Mouse (Mus musculus): ENCODE measurements at regions not wholly inside any gene's neighbourhood (a gene's known extent, or its start where the extent isn't known, plus 50 kb on each side); places are given as distances from the start of the nearest gene placed in this dataset.

DNA sequence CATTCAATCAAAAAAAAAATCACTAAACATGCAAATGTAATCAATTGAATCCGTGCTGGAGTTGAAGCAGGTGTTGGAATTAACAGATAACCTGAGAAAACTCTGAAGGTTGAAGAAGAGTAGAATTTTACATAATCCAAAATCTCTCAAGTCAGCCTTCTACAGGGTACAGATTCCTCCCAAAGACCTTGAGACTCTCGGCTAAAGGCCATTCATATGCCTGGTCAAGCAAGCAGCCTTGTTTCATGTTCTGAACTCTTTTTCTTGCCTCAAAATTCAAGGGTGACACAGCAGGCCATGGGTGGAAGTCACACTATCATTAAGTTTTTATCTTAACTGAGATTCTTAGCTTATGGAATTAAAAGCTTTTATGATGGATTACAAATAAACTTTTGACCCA, 994.4 kb upstream of the Lrrtm3 start:
- WGBS = 68% methylated on average over 2 of the region's 2 CpGs
- TF ChIP-seq CTCF (IDR thresholded peaks at IDR 0.05; ENCODE audit: low read depth) = no peak
- Histone ChIP-seq H3K4me3 (ENCODE audit: low read depth, low read length) (no peak overlapping the region), H3K9me3 (ENCODE audit: low read length) (no peaks in the 10 kb centered on the region), H3K9ac (no peak overlapping the region), H3K27me3 (ENCODE audit: insufficient read depth, low read length) (no peaks in the 10 kb centered on the region), H3K27ac (ENCODE audit: low read depth, low read length) (no peak overlapping the region), H3K36me3 (ENCODE audit: insufficient read depth) (no peaks in the 10 kb centered on the region), H3K4me1 (ENCODE audit: insufficient read depth) (no peaks in the 10 kb centered on the region), H3K4me2 (ENCODE audit: low read depth) (no peak overlapping the region)
- DNase-seq (no peak), ATAC-seq (no peak)

DNA sequence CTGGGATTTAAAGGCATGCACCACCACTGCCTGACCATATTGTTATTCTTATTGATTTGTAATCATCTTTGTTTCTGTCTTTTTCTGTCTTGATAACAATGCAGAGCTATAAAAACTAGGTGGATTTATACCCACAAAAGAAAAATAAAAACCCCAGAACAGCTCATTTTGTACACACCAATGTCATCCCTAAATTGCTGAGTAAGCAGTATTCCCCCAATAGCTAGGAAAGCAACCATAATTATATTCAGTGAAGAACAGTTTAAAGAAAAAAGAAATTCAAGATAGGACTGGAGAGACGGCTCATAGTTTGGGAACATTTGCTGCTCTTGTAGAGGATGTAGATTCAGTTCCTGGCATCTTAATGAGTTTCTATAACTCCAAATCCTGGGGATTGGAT, 991.6 kb upstream of the Lrrtm3 start:
- TF ChIP-seq CTCF (IDR thresholded peaks at IDR 0.05; ENCODE audit: low read depth) = no peak
- H3K36me3 ChIP-seq (ENCODE audit: insufficient read depth) = no peaks in the 10 kb centered on the region
- no peak overlapping the region for H3K4me2 ChIP-seq (ENCODE audit: low read depth)
- no peaks in the 10 kb centered on the region for H3K27me3 ChIP-seq (ENCODE audit: insufficient read depth, low read length)
- DNase-seq (no peak), ATAC-seq (no peak)
- H3K4me3 ChIP-seq (ENCODE audit: low read depth, low read length) = no peak overlapping the region
- no peaks in the 10 kb centered on the region for H3K9me3 ChIP-seq (ENCODE audit: low read length)
- no peak overlapping the region for H3K27ac ChIP-seq (ENCODE audit: low read depth, low read length)
- 56% methylated on average over 1 of the region's 1 CpGs for WGBS
- no peaks in the 10 kb centered on the region for H3K4me1 ChIP-seq (ENCODE audit: insufficient read depth)
- no peak overlapping the region for H3K9ac ChIP-seq

DNA sequence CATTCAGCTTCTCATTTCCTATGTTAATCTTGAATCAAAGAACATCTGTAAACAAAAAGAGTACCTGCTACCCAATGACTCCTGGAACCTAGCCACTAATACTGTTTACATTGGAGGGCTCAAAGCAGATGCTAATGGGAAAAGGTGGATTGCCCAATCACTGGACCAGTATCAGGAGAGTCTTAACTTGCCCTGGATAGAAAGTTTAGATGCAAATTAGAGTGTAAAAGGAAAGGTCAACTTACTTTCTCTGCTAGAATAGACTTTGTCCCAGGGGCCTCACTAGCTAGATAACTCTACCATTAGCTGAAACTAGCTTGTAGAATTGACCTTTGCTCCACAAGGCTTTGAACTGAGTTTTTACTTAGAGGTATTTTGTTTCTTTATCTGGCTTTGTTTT, 968.0 kb upstream of the Lrrtm3 start:
- no peak overlapping the region for H3K4me3 ChIP-seq (ENCODE audit: low read depth, low read length)
- no peaks in the 10 kb centered on the region for H3K36me3 ChIP-seq (ENCODE audit: insufficient read depth)
- no peak for DNase-seq
- no peak overlapping the region for H3K27ac ChIP-seq (ENCODE audit: low read depth, low read length)
- no peaks in the 10 kb centered on the region for H3K9me3 ChIP-seq (ENCODE audit: low read length)
- no peak overlapping the region for H3K9ac ChIP-seq
- H3K4me2 ChIP-seq (ENCODE audit: low read depth) = no peak overlapping the region
- H3K4me1 ChIP-seq (ENCODE audit: insufficient read depth) = no peaks in the 10 kb centered on the region
- no peaks in the 10 kb centered on the region for H3K27me3 ChIP-seq (ENCODE audit: insufficient read depth, low read length)
- TF ChIP-seq CTCF (IDR thresholded peaks at IDR 0.05; ENCODE audit: low read depth) = no peak
- ATAC-seq = no peak

Measured in forebrain, postnatal 0 days (tissue).